In the genomic region with DNA sequence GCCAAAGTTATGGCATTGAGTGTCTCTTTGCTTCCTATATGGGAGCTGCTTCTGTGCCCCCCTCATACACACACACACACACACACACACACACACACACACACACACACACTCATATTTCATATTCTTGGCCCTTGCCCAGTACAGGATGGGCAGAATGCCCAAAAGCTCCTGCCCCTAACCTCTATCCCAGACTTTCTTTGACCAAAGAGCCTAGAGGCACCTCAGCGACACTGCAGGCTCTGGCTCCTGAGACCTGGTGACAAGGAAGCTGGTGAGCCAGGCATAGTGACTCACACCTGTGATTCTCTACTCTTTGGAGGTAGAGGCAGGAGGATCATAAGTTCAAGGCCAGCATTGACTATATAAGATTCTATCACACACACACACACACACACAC, we compare ENCODE assay signal across 9 mouse cellular contexts. TPM values are rescaled to one million over a fixed set of nuclear protein-coding genes. Genes with fewer than 3 reads are reported as not detected.
DNase-seq lines count a peak whose midpoint lies in the region; ATAC-seq and TF ChIP-seq lines count a peak whose summit lies in the region.
"Had no signal": no experiment of that assay in that cellular context is flagged by ENCODE, and none has a peak within 500 bp of the region (broad histone marks: within the 10 kb centered on the region; RNA-seq: fewer than 3 reads in every experiment).

No protein-coding gene starts in this region.

- peaks cover 11% of the 10 kb centered on the region for H3K4me1 ChIP-seq in kidney, postnatal 0 days (replicated peaks; ENCODE audit: insufficient read depth, low read length)
- peaks cover 7% of the 10 kb centered on the region for H3K4me1 ChIP-seq in cortical plate, adult 2 months (ENCODE audit: control insufficient read depth, insufficient read depth, low read length)
- H3K4me1 ChIP-seq in hindbrain, embryonic 13.5 days (replicated peaks): peaks cover 52% of the 10 kb centered on the region
- peaks cover 34% of the 10 kb centered on the region for H3K4me1 ChIP-seq in neural tube, embryonic 14.5 days (ENCODE audit: control insufficient read depth, insufficient read depth, low read length)

- no peak overlapping the region for H3K9ac ChIP-seq in kidney, postnatal 0 days (ENCODE audit: low read depth, low read length)
- peak overlapping the region; percentile 98 for H3K9ac ChIP-seq in hindbrain, embryonic 13.5 days
- H3K9ac ChIP-seq in neural tube, embryonic 14.5 days (replicated peaks; ENCODE audit: low read depth, low read length): peak overlapping the region; percentile 52

- no peaks in the 10 kb centered on the region for H3K27me3 ChIP-seq in kidney, postnatal 0 days (ENCODE audit: insufficient read depth, low read length)
- no peaks in the 10 kb centered on the region for H3K27me3 ChIP-seq in hindbrain, embryonic 13.5 days
- H3K27me3 ChIP-seq in neural tube, embryonic 14.5 days (ENCODE audit: control insufficient read depth, insufficient read depth, low read length): no peaks in the 10 kb centered on the region

- TF ChIP-seq POLR2A in cortical plate, adult 2 months (IDR thresholded peaks at IDR 0.05; ENCODE audit: extremely low read depth, insufficient read depth, low read length): no peak

- no peak overlapping the region for H3K4me3 ChIP-seq in kidney, postnatal 0 days (replicated peaks; ENCODE audit: low read depth, low read length)
- H3K4me3 ChIP-seq in cortical plate, adult 2 months (ENCODE audit: insufficient read depth, low read length): peak overlapping the region; percentile 97
- H3K4me3 ChIP-seq in hindbrain, embryonic 13.5 days: peak overlapping the region; percentile 94
- peak overlapping the region; percentile 89 for H3K4me3 ChIP-seq in neural tube, embryonic 14.5 days (ENCODE audit: low read depth, low read length)

- ATAC-seq in kidney, postnatal 0 days (replicated peaks; ENCODE audit: low FRiP score, low read depth): no peak
- no peak for ATAC-seq in hindbrain, embryonic 13.5 days (ENCODE audit: low FRiP score)
- ATAC-seq in neural tube, embryonic 14.5 days (ENCODE audit: low read depth): no peak

- DNase-seq in kidney, postnatal 0 days (ENCODE audit: low spot score): no peak
- no peak for DNase-seq in kidney, adult 11 months
- DNase-seq in embryo, embryonic 10.5 days (ENCODE audit: low spot score): no peak
- no peak for DNase-seq in c-Kit-positive CD71-positive TER-119-positive erythroid progenitor cells, embryonic 14.5 days (ENCODE audit: low spot score)
- DNase-seq in layer of hippocampus, postnatal 25 days (ENCODE audit: extremely low spot score in 1 of 2, low spot score in 1 of 2): no peak

- TF ChIP-seq CTCF in kidney, postnatal 0 days (IDR thresholded peaks at IDR 0.05; ENCODE audit: low read depth): peak; percentile 12; the same call in 1 of the 2 replicates
- TF ChIP-seq CTCF in cortical plate, adult 2 months (IDR thresholded peaks at IDR 0.05; ENCODE audit: extremely low read depth, insufficient read depth, low read length): no peak

- peak overlapping the region; percentile 96; the same call in 1 of the 2 replicates for H3K4me2 ChIP-seq in kidney, postnatal 0 days (ENCODE audit: low read length)
- peak overlapping the region; percentile 85 for H3K4me2 ChIP-seq in hindbrain, embryonic 13.5 days
- peak overlapping the region; percentile 61 for H3K4me2 ChIP-seq in neural tube, embryonic 14.5 days (ENCODE audit: low read depth, low read length)

- WGBS in kidney, postnatal 0 days: 37% methylated on average over 1 of the region's 1 CpGs
- 67% methylated on average over 1 of the region's 1 CpGs for WGBS in hindbrain, embryonic 13.5 days
- 76% methylated on average over 1 of the region's 1 CpGs for WGBS in neural tube, embryonic 14.5 days

- no peak overlapping the region for H3K27ac ChIP-seq in kidney, postnatal 0 days
- 0 out of 2 replicates have a peak overlapping the region, but pooled peaks have one; percentile 96 for H3K27ac ChIP-seq in cortical plate, adult 2 months (ENCODE audit: insufficient read depth, low read length)
- peak overlapping the region; percentile 98 for H3K27ac ChIP-seq in hindbrain, embryonic 13.5 days
- H3K27ac ChIP-seq in neural tube, embryonic 14.5 days (ENCODE audit: low read depth, low read length): no peak overlapping the region

- H3K36me3 ChIP-seq in kidney, postnatal 0 days (ENCODE audit: insufficient read depth, low read length): peaks cover 19% of the 10 kb centered on the region; the same call in 1 of the 2 replicates
- H3K36me3 ChIP-seq in hindbrain, embryonic 13.5 days: peaks cover 33% of the 10 kb centered on the region
- H3K36me3 ChIP-seq in neural tube, embryonic 14.5 days (ENCODE audit: control insufficient read depth, insufficient read depth, low read length): peaks cover 22% of the 10 kb centered on the region

- H3K9me3 ChIP-seq in kidney, postnatal 0 days (replicated peaks; ENCODE audit: low read length): no peaks in the 10 kb centered on the region
- H3K9me3 ChIP-seq in hindbrain, embryonic 13.5 days: no peaks in the 10 kb centered on the region
- H3K9me3 ChIP-seq in neural tube, embryonic 14.5 days (ENCODE audit: control insufficient read depth, low read length): no peaks in the 10 kb centered on the region

RNA-seq across cellular contexts. Expression of a gene that starts 2.1 kb away (rescaled TPM):
- polyA plus RNA-seq in kidney, postnatal 0 days (2015; fragmentation: Nextera tagmentation; extraction: Ambion mirVana): 8.8 and 9.0 TPM in 2 replicates
- polyA plus RNA-seq in cortical plate, adult 2 months (2012; rRNA removed): 114 and 117 TPM in 2 replicates
- polyA plus RNA-seq in hindbrain, embryonic 13.5 days (2015; fragmentation: Nextera tagmentation; extraction: Ambion mirVana): 51.6 and 57.4 TPM in 2 replicates
- 32.4 and 37.1 TPM in 2 replicates for polyA plus RNA-seq in neural tube, embryonic 14.5 days (2014; fragmentation: Nextera tagmentation; extraction: Ambion mirVana)
- 100 to 1,000 TPM; 138 to 144 TPM for total RNA-seq in layer of hippocampus, postnatal 25 days (2021)

RNA-seq across cellular contexts. Expression of a gene that starts 5.8 kb away (rescaled TPM):
- 1,072 and 1,182 TPM in 2 replicates for polyA plus RNA-seq in kidney, postnatal 0 days (2015; fragmentation: Nextera tagmentation; extraction: Ambion mirVana)
- 880 and 901 TPM in 2 replicates for polyA plus RNA-seq in cortical plate, adult 2 months (2012; rRNA removed)
- polyA plus RNA-seq in hindbrain, embryonic 13.5 days (2015; fragmentation: Nextera tagmentation; extraction: Ambion mirVana): 689 and 706 TPM in 2 replicates
- polyA plus RNA-seq in neural tube, embryonic 14.5 days (2014; fragmentation: Nextera tagmentation; extraction: Ambion mirVana): 656 and 678 TPM in 2 replicates
- 100 to 1,000 TPM; 567 to 626 TPM for total RNA-seq in layer of hippocampus, postnatal 25 days (2021)

RNA-seq across cellular contexts. Expression of a gene that starts 24.7 kb away (rescaled TPM):
- 2.0 and 3.1 TPM in 2 replicates for polyA plus RNA-seq in kidney, postnatal 0 days (2015; fragmentation: Nextera tagmentation; extraction: Ambion mirVana)
- polyA plus RNA-seq in cortical plate, adult 2 months (2012; rRNA removed): 2.2 and 2.6 TPM in 2 replicates
- 10.7 TPM in 2 replicates for polyA plus RNA-seq in hindbrain, embryonic 13.5 days (2015; fragmentation: Nextera tagmentation; extraction: Ambion mirVana)
- 6.1 and 11.0 TPM in 2 replicates for polyA plus RNA-seq in neural tube, embryonic 14.5 days (2014; fragmentation: Nextera tagmentation; extraction: Ambion mirVana)
- total RNA-seq in layer of hippocampus, postnatal 25 days (2021): 1 to 10 TPM in 1 of 2 experiments, under 1 TPM in 1; 0.71 to 1.2 TPM

RNA-seq across cellular contexts. Expression of a gene that starts 32.6 kb away (rescaled TPM):
- 1.6 and 2.0 TPM in 2 replicates for polyA plus RNA-seq in kidney, postnatal 0 days (2015; fragmentation: Nextera tagmentation; extraction: Ambion mirVana)
- 49.7 and 51.6 TPM in 2 replicates for polyA plus RNA-seq in cortical plate, adult 2 months (2012; rRNA removed)
- 4.2 and 5.2 TPM in 2 replicates for polyA plus RNA-seq in hindbrain, embryonic 13.5 days (2015; fragmentation: Nextera tagmentation; extraction: Ambion mirVana)
- 16.0 and 18.1 TPM in 2 replicates for polyA plus RNA-seq in neural tube, embryonic 14.5 days (2014; fragmentation: Nextera tagmentation; extraction: Ambion mirVana)
- total RNA-seq in layer of hippocampus, postnatal 25 days (2021): 10 to 100 TPM; 42.4 to 46.9 TPM

RNA-seq across cellular contexts. Expression of a gene that starts 34.5 kb away (rescaled TPM):
- 1.8 and 2.1 TPM in 2 replicates for polyA plus RNA-seq in kidney, postnatal 0 days (2015; fragmentation: Nextera tagmentation; extraction: Ambion mirVana)
- 28.6 and 29.2 TPM in 2 replicates for polyA plus RNA-seq in cortical plate, adult 2 months (2012; rRNA removed)
- polyA plus RNA-seq in hindbrain, embryonic 13.5 days (2015; fragmentation: Nextera tagmentation; extraction: Ambion mirVana): 0.60 and 0.89 TPM in 2 replicates
- polyA plus RNA-seq in neural tube, embryonic 14.5 days (2014; fragmentation: Nextera tagmentation; extraction: Ambion mirVana): 0.39 and 0.70 TPM in 2 replicates
- total RNA-seq in layer of hippocampus, postnatal 25 days (2021): 1 to 10 TPM; 8.2 to 9.1 TPM
- polyA plus RNA-seq: heart, embryonic 11.5 days had no signal

Comparison
In these comparisons a context has a peak if more than half of its experiments do, and no peak if none do; other contexts are left out.
1. H3K27ac ChIP-seq: peak in cortical plate, adult 2 months (single experiment) and hindbrain, embryonic 13.5 days (single experiment); none in kidney, postnatal 0 days (single experiment) and neural tube, embryonic 14.5 days (single experiment).
2. Peak in every context shown above with its lines, with median percentiles within 50 percentile points of each other: H3K4me2 ChIP-seq.